Mouse (Mus musculus) urinary bladder, postnatal 10 days (tissue): Measurements from ENCODE around the gene 4933415F23Rik.
"Not testable (repeated sequence)": the region's sequence is repeated elsewhere in the genome, so short reads cannot be mapped to it uniquely, and the experiment has no call there.

ENCODE experiments used
- DNase-seq: peaks from one replicate; pipeline ENCODE4 v3.0.0; 2022; ENCODE audit warnings: low spot score

4933415F23Rik gene

GRCm38 (mm10) chr1:23102021-23102420 is at the start of gene 4933415F23Rik:
Gene 4933415F23Rik (minus strand): TSS chr1:23102253.
- DNase-seq, result no peak

GRCm38 (mm10) chr1:23151722-23152121 is 49.7 kb upstream of the 4933415F23Rik start:
- DNase-seq, result no peak

- no peak for DNase-seq
Observed at GRCm38 (mm10) chr1:23146198-23146873, 44.3 kb upstream of the 4933415F23Rik start.

GRCm38 (mm10) chr1:23141121-23141811 is 39.2 kb upstream of the 4933415F23Rik start:
- no peak for DNase-seq

- DNase-seq, result not testable (repeated sequence)
Observed at GRCm38 (mm10) chr1:23140530-23140929, 38.5 kb upstream of the 4933415F23Rik start.

GRCm38 (mm10) chr1:23120901-23121300 is 18.8 kb upstream of the 4933415F23Rik start:
- DNase-seq, result no peak

- DNase-seq, result no peak
Observed at GRCm38 (mm10) chr1:23119406-23119805, 17.4 kb upstream of the 4933415F23Rik start.

- DNase-seq, result no peak
Observed at GRCm38 (mm10) chr1:23117423-23117822, 15.4 kb upstream of the 4933415F23Rik start.

- no peak for DNase-seq
Observed at GRCm38 (mm10) chr1:23109191-23109590, 7.1 kb upstream of the 4933415F23Rik start.

- no peak for DNase-seq
Observed at GRCm38 (mm10) chr1:23102881-23103280, 828 bp upstream of the 4933415F23Rik start.

- no peak for DNase-seq
Observed at GRCm38 (mm10) chr1:23099791-23100190, 2.3 kb downstream of the 4933415F23Rik start.

GRCm38 (mm10) chr1:23098451-23098850 is 3.6 kb downstream of the 4933415F23Rik start:
- no peak for DNase-seq

- no peak for DNase-seq
Observed at GRCm38 (mm10) chr1:23097996-23098395, 4.1 kb downstream of the 4933415F23Rik start.

GRCm38 (mm10) chr1:23067715-23068114 is 34.3 kb downstream of the 4933415F23Rik start:
- DNase-seq, result no peak

GRCm38 (mm10) chr1:23064717-23065475 is 37.2 kb downstream of the 4933415F23Rik start:
- DNase-seq, result no peak

- DNase-seq, result no peak
Observed at GRCm38 (mm10) chr1:23063946-23064345, 38.1 kb downstream of the 4933415F23Rik start.

GRCm38 (mm10) chr1:23061614-23062373 is 40.3 kb downstream of the 4933415F23Rik start:
- DNase-seq, result no peak

GRCm38 (mm10) chr1:23060056-23060455 is 42.0 kb downstream of the 4933415F23Rik start:
- no peak for DNase-seq
